Mouse (Mus musculus) skeletal muscle tissue, adult 2 months (tissue): ENCODE results near the gene Sertad2.

Experiments
- DNase-seq: peaks from one replicate; pipeline ENCODE4 v3.0.0-alpha.2; 2012; ENCODE audit warnings: low read depth, low spot score

The Sertad2 gene

GRCm38 (mm10) chr11:20542739-20543452 is at the start of gene Sertad2:
TSS of gene Sertad2 (plus strand) at chr11:20543253.
- peak; percentile 99 for DNase-seq

GRCm38 (mm10) chr11:20493922-20494626 is 49.0 kb upstream of the Sertad2 start:
- DNase-seq: no peak

GRCm38 (mm10) chr11:20500516-20500915 is 42.5 kb upstream of the Sertad2 start:
- DNase-seq: no peak

GRCm38 (mm10) chr11:20501160-20501955 is 41.7 kb upstream of the Sertad2 start:
- no peak for DNase-seq

- no peak for DNase-seq
These were observed 29.5 kb upstream of the Sertad2 start for GRCm38 (mm10) chr11:20513574-20513973.

- no peak for DNase-seq
These were observed 28.3 kb upstream of the Sertad2 start for GRCm38 (mm10) chr11:20514757-20515156.

- no peak for DNase-seq
These were observed 21.7 kb upstream of the Sertad2 start for GRCm38 (mm10) chr11:20521321-20521720.

- no peak for DNase-seq
These were observed 20.3 kb upstream of the Sertad2 start for GRCm38 (mm10) chr11:20522750-20523149.

- DNase-seq: no peak
These were observed 18.6 kb upstream of the Sertad2 start for GRCm38 (mm10) chr11:20524435-20524834.

- DNase-seq: no peak
These were observed 17.1 kb upstream of the Sertad2 start for GRCm38 (mm10) chr11:20525909-20526308.

GRCm38 (mm10) chr11:20527901-20528300 is 15.2 kb upstream of the Sertad2 start:
- no peak for DNase-seq

GRCm38 (mm10) chr11:20531682-20531991 is 11.4 kb upstream of the Sertad2 start:
- DNase-seq: no peak

- DNase-seq: peak; percentile 69
These were observed 10.8 kb upstream of the Sertad2 start for GRCm38 (mm10) chr11:20531992-20532881.

GRCm38 (mm10) chr11:20533231-20533630 is 9.8 kb upstream of the Sertad2 start:
- DNase-seq: no peak

- DNase-seq: no peak
These were observed 5.8 kb upstream of the Sertad2 start for GRCm38 (mm10) chr11:20537221-20537620.

- no peak for DNase-seq
These were observed 4.6 kb upstream of the Sertad2 start for GRCm38 (mm10) chr11:20538496-20538895.

- DNase-seq: no peak
These were observed 1.8 kb upstream of the Sertad2 start for GRCm38 (mm10) chr11:20541280-20541679.

GRCm38 (mm10) chr11:20541995-20542637 is 937 bp upstream of the Sertad2 start:
- no peak for DNase-seq

- no peak for DNase-seq
These were observed 534 bp downstream of the Sertad2 start for GRCm38 (mm10) chr11:20543453-20544120.

- DNase-seq: no peak
These were observed 1.3 kb downstream of the Sertad2 start for GRCm38 (mm10) chr11:20544376-20544775.
